Mouse (Mus musculus) kidney, adult 2 months (tissue): Measurements from ENCODE around the gene Apln.

ENCODE experiments used
- CTCF ChIP-seq: fragments of 200-500 bp; conservative IDR thresholded peaks from 2 replicates; pipeline ENCODE4 v1.5.1; 2011; ENCODE audit warnings: low read depth, mild to moderate bottlenecking, control low read depth, low read length, moderate library complexity, mixed read lengths; ENCODE audit not compliant: insufficient read depth, insufficient read length
- POLR2A ChIP-seq: fragments of 200-500 bp; IDR thresholded peaks from one replicate; pipeline ENCODE4 v1.6.1; 2011; ENCODE audit warnings: low read depth, low read length, control low read depth

DNA sequence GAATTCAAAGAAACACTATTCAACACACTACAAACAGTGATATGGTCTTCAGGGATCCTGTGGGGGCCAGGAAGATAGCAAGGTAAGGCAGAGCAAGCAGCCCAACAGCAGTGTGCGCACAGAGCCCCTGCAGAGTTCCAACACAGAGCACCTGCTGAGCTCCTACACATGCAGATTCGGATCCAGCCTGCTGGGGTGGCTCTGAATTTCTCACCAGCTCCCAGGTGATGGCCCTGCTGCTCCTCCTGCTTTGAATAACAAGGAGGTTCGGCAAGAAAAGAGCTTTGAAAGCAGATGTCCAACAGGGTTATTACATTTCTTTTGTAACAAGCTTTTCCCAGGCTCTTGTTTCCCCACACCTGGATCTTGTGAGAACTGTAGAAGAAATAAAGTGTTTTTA lies 37.3 kb upstream of the Apln start:
- TF ChIP-seq CTCF (no peak), POLR2A (no peak)
